Mouse (Mus musculus) myocyte (in vitro differentiated cells): ENCODE results near the gene D17H6S53E.

Experiments used
- SRF ChIP-seq: IDR thresholded peaks from one replicate; pipeline ENCODE4 v1.6.1; 2011; ENCODE audit warnings: low read depth; ENCODE audit not compliant: control insufficient read depth, insufficient read length
- TCF3 ChIP-seq: IDR thresholded peaks from one replicate; pipeline ENCODE4 v1.6.1; 2011; ENCODE audit warnings: low read depth, control low read depth; ENCODE audit not compliant: insufficient read length

- TF ChIP-seq TCF3 (no peak), SRF (no peak)
Observed at GRCm38 (mm10) chr17:35077786-35078233, 48.4 kb upstream of the D17H6S53E start, which contains the start of gene Ly6g6d.
